Mouse (Mus musculus) neural tube, embryonic 10.5 days (tissue): ENCODE data around the gene Tmprss9.
"Not testable (repeated sequence)": the region's sequence is repeated elsewhere in the genome, so short reads cannot be mapped to it uniquely, and the experiment has no call there.

ENCODE experiments used
- DNase-seq: peaks from one replicate; pipeline ENCODE4 v3.0.0-alpha.2; 2017; ENCODE audit warnings: low spot score; ENCODE audit errors: extremely low spot score

Gene Tmprss9

GRCm38 (mm10) chr10:80871581-80871980, at the start of gene Tmprss9:
Tmprss9 (plus strand) TSS chr10:80871848.
- no peak for DNase-seq

GRCm38 (mm10) chr10:80821991-80822390, 49.7 kb upstream of the Tmprss9 start:
- DNase-seq = no peak

GRCm38 (mm10) chr10:80822528-80822927, 49.1 kb upstream of the Tmprss9 start:
- DNase-seq = no peak

GRCm38 (mm10) chr10:80823316-80823715, 48.3 kb upstream of the Tmprss9 start:
- DNase-seq = no peak

GRCm38 (mm10) chr10:80823847-80824643, 47.6 kb upstream of the Tmprss9 start:
- DNase-seq = no peak

GRCm38 (mm10) chr10:80824827-80825226, 46.8 kb upstream of the Tmprss9 start:
- DNase-seq = no peak

GRCm38 (mm10) chr10:80826151-80827062, 45.2 kb upstream of the Tmprss9 start, which contains the start of gene Oaz1:
Oaz1 (plus strand) TSS chr10:80826656.
- DNase-seq = peak; percentile 97

- DNase-seq = no peak
These were observed 44.4 kb upstream of the Tmprss9 start for GRCm38 (mm10) chr10:80827063-80827869.

- no peak for DNase-seq
These were observed 43.7 kb upstream of the Tmprss9 start for GRCm38 (mm10) chr10:80827870-80828420.

GRCm38 (mm10) chr10:80828587-80828986, 43.1 kb upstream of the Tmprss9 start:
- DNase-seq = not testable (repeated sequence)

- no peak for DNase-seq
These were observed 42.0 kb upstream of the Tmprss9 start for GRCm38 (mm10) chr10:80829359-80830278.

- peak; percentile 67 for DNase-seq
These were observed 40.5 kb upstream of the Tmprss9 start for GRCm38 (mm10) chr10:80831136-80831535.

- no peak for DNase-seq
These were observed 38.8 kb upstream of the Tmprss9 start for GRCm38 (mm10) chr10:80832818-80833217.

- no peak for DNase-seq
These were observed 36.0 kb upstream of the Tmprss9 start for GRCm38 (mm10) chr10:80835617-80836016.

- no peak for DNase-seq
These were observed 34.7 kb upstream of the Tmprss9 start for GRCm38 (mm10) chr10:80836949-80837379.

GRCm38 (mm10) chr10:80837827-80838226, 33.8 kb upstream of the Tmprss9 start:
- DNase-seq = no peak

GRCm38 (mm10) chr10:80838346-80838912, 33.2 kb upstream of the Tmprss9 start:
- DNase-seq = no peak

GRCm38 (mm10) chr10:80839848-80840247, 31.8 kb upstream of the Tmprss9 start:
- DNase-seq = no peak

- DNase-seq = no peak
These were observed 30.0 kb upstream of the Tmprss9 start for GRCm38 (mm10) chr10:80841685-80842084.
